Mouse (Mus musculus): ENCODE measurements around the gene Fam124a.

The Fam124a gene

GRCm38 (mm10) chr14:62574906-62575305, 19.4 kb downstream of the Fam124a start:
- no peak for DNase-seq (ENCODE audit: low read depth, low spot score)

GRCm38 (mm10) chr14:62575862-62576261, 20.3 kb downstream of the Fam124a start:
- peak; percentile 65 for DNase-seq (ENCODE audit: low read depth, low spot score)

- no peak for DNase-seq (ENCODE audit: low read depth, low spot score)
Measured at GRCm38 (mm10) chr14:62580945-62581344, 25.4 kb downstream of the Fam124a start.

GRCm38 (mm10) chr14:62581768-62582167, 26.2 kb downstream of the Fam124a start:
- no peak for DNase-seq (ENCODE audit: low read depth, low spot score)

- DNase-seq (ENCODE audit: low read depth, low spot score) = no peak
Measured at GRCm38 (mm10) chr14:62584637-62585036, 29.1 kb downstream of the Fam124a start.

- no peak for DNase-seq (ENCODE audit: low read depth, low spot score)
Measured at GRCm38 (mm10) chr14:62585338-62585737, 29.8 kb downstream of the Fam124a start.

GRCm38 (mm10) chr14:62600109-62600522, 44.6 kb downstream of the Fam124a start:
- no peak for DNase-seq (ENCODE audit: low read depth, low spot score)

- peak; percentile 67 for DNase-seq (ENCODE audit: low read depth, low spot score)
Measured at GRCm38 (mm10) chr14:62602271-62602670, 46.7 kb downstream of the Fam124a start.

- DNase-seq (ENCODE audit: low read depth, low spot score) = no peak
Measured at GRCm38 (mm10) chr14:62602869-62603268, 47.3 kb downstream of the Fam124a start.

GRCm38 (mm10) chr14:62607791-62608196, 52.3 kb downstream of the Fam124a start:
- peak; percentile 56 for DNase-seq (ENCODE audit: low read depth, low spot score)

- peak; percentile 54 for DNase-seq (ENCODE audit: low read depth, low spot score)
Measured at GRCm38 (mm10) chr14:62609904-62610303, 54.4 kb downstream of the Fam124a start.

- peak; percentile 80 for DNase-seq (ENCODE audit: low read depth, low spot score)
Measured at GRCm38 (mm10) chr14:62622393-62622792, 66.9 kb downstream of the Fam124a start.

- peak; percentile 19 for DNase-seq (ENCODE audit: low read depth, low spot score)
Measured at GRCm38 (mm10) chr14:62627951-62628350, 72.4 kb downstream of the Fam124a start.

GRCm38 (mm10) chr14:62637436-62638344, 82.2 kb downstream of the Fam124a start:
- peak; percentile 84 for DNase-seq (ENCODE audit: low read depth, low spot score)

GRCm38 (mm10) chr14:62638345-62638702, 82.8 kb downstream of the Fam124a start:
- no peak for DNase-seq (ENCODE audit: low read depth, low spot score)

GRCm38 (mm10) chr14:62639111-62639510, 83.6 kb downstream of the Fam124a start:
- peak; percentile 38 for DNase-seq (ENCODE audit: low read depth, low spot score)

GRCm38 (mm10) chr14:62639551-62639950, 84.0 kb downstream of the Fam124a start:
- no peak for DNase-seq (ENCODE audit: low read depth, low spot score)

GRCm38 (mm10) chr14:62640396-62640795, 84.9 kb downstream of the Fam124a start:
- peak; percentile 17 for DNase-seq (ENCODE audit: low read depth, low spot score)

- DNase-seq (ENCODE audit: low read depth, low spot score) = peak; percentile 22
Measured at GRCm38 (mm10) chr14:62642368-62642767, 86.8 kb downstream of the Fam124a start.

GRCm38 (mm10) chr14:62648405-62648804, 92.9 kb downstream of the Fam124a start:
- no peak for DNase-seq (ENCODE audit: low read depth, low spot score)

- no peak for DNase-seq (ENCODE audit: low read depth, low spot score)
Measured at GRCm38 (mm10) chr14:62650376-62650775, 94.8 kb downstream of the Fam124a start.

GRCm38 (mm10) chr14:62651771-62652170, 96.2 kb downstream of the Fam124a start:
- no peak for DNase-seq (ENCODE audit: low read depth, low spot score)

GRCm38 (mm10) chr14:62655996-62656395, 100.5 kb downstream of the Fam124a start:
- no peak for DNase-seq (ENCODE audit: low read depth, low spot score)
